Mouse (Mus musculus) CH12.LX (cell line): ENCODE measurements at regions not wholly inside any gene's neighbourhood (a gene's known extent, or its start where the extent isn't known, plus 50 kb on each side); places are given as distances from the start of the nearest gene placed in this dataset.

Experiments
- DNase-seq: peaks from one replicate; pipeline ENCODE4 v3.0.0-alpha.2; 2013; ENCODE audit errors: extremely low read depth
- H3K27ac ChIP-seq: 2 replicates; pipeline ENCODE4 v1.5.1; 2012; ENCODE audit warnings: low read depth, mild to moderate bottlenecking, control low read depth, moderate library complexity; ENCODE audit not compliant: insufficient read depth
- H3K27me3 ChIP-seq: replicated peaks from 2 replicates; pipeline ENCODE3; 2012; ENCODE audit warnings: inconsistent platforms
- H3K36me3 ChIP-seq, 2 experiments: replicated peaks in 1 of 2; 2 replicates each; pipeline versions ENCODE3 to v1.6.1; 2012; ENCODE audit warnings: inconsistent platforms in 1 of 2, low read length in 1 of 2, mild to moderate bottlenecking in 1 of 2, mixed read lengths in 1 of 2, moderate library complexity in 1 of 2; ENCODE audit not compliant: control insufficient read depth in 1 of 2, insufficient read depth in 1 of 2
- H3K4me1 ChIP-seq, 2 experiments: 2 replicates each; pipeline ENCODE4 v1.6.1; 2012; ENCODE audit warnings: inconsistent platforms in 1 of 2, moderate library complexity in 1 of 2; ENCODE audit not compliant: insufficient read depth in 2 of 2, control insufficient read depth in 1 of 2
- H3K4me2 ChIP-seq: 2 replicates; pipeline ENCODE4 v1.6.1; 2012; ENCODE audit warnings: low read depth, mild to moderate bottlenecking, control low read depth; ENCODE audit not compliant: poor library complexity, insufficient read depth, severe bottlenecking
- H3K4me3 ChIP-seq, 3 experiments: fragments of 150-350 bp in 1 of 3; sonication (generic) in 1 of 3; replicated peaks in 1 of 3; 2 replicates each; pipeline versions ENCODE3 to v1.5.1; 2011 to 2012; ENCODE audit warnings: low read depth in 2 of 3, low read length in 2 of 3, mild to moderate bottlenecking in 2 of 3, moderate library complexity in 2 of 3, control low read depth in 1 of 3, improper control_type of control experiment in 1 of 3, inconsistent platforms in 1 of 3, mixed read lengths in 1 of 3; ENCODE audit not compliant: poor library complexity in 1 of 3
- H3K79me2 ChIP-seq: replicated peaks from 2 replicates; pipeline ENCODE4 v1.6.1; 2012; ENCODE audit warnings: mild to moderate bottlenecking, moderate library complexity; ENCODE audit not compliant: control insufficient read depth, poor library complexity, insufficient read depth, severe bottlenecking; ENCODE audit errors: extremely low read depth
- H3K9ac ChIP-seq: 2 replicates; pipeline ENCODE4 v1.6.1; 2012; ENCODE audit warnings: low read depth, mild to moderate bottlenecking, control low read depth, moderate library complexity; ENCODE audit not compliant: insufficient read depth
- H3K9me3 ChIP-seq: replicated peaks from 2 replicates; pipeline ENCODE3; 2012; ENCODE audit warnings: low read length, inconsistent platforms, mixed read lengths
- BHLHE40 ChIP-seq: IDR thresholded peaks from 2 replicates; pipeline ENCODE4 v1.6.1; 2011; ENCODE audit warnings: mild to moderate bottlenecking, low read depth, low read length, improper control_type of control experiment
- CHD2 ChIP-seq: IDR thresholded peaks from 2 replicates; pipeline ENCODE4 v1.6.1; 2011; ENCODE audit warnings: low read length, improper control_type of control experiment
- CTCF ChIP-seq, 2 experiments: IDR thresholded peaks in 1 of 2; conservative IDR thresholded peaks in 1 of 2; 2 replicates each; pipeline ENCODE4 v1.5.1; 2011 to 2012; ENCODE audit warnings: low read depth in 2 of 2, low read length in 2 of 2, improper control_type of control experiment in 1 of 2, inconsistent platforms in 1 of 2, mild to moderate bottlenecking in 1 of 2, moderate library complexity in 1 of 2
- EP300 ChIP-seq: IDR thresholded peaks from 2 replicates; pipeline ENCODE4 v1.6.1; 2011; ENCODE audit warnings: low read length, improper control_type of control experiment
- ETS1 ChIP-seq: conservative IDR thresholded peaks from 2 replicates; pipeline ENCODE4 v1.6.1; 2012; ENCODE audit warnings: low read depth, mild to moderate bottlenecking, inconsistent platforms, low read length, improper control_type of control experiment, moderate library complexity
- GABPA ChIP-seq: IDR thresholded peaks from 2 replicates; pipeline ENCODE4 v1.6.1; 2012; ENCODE audit warnings: low read depth, low read length, improper control_type of control experiment, inconsistent platforms; ENCODE audit not compliant: insufficient replicate concordance
- IRF4 ChIP-seq: IDR thresholded peaks from 2 replicates; pipeline ENCODE4 v1.6.1; 2014; ENCODE audit warnings: low read depth, mild to moderate bottlenecking, inconsistent platforms, low read length, improper control_type of control experiment
- JUN ChIP-seq: IDR thresholded peaks from 2 replicates; pipeline ENCODE4 v1.6.1; 2011; ENCODE audit warnings: low read depth, mild to moderate bottlenecking, low read length, improper control_type of control experiment, moderate library complexity; ENCODE audit not compliant: insufficient read depth
- MAFK ChIP-seq: IDR thresholded peaks from 2 replicates; pipeline ENCODE4 v1.6.1; 2011; ENCODE audit warnings: low read length, improper control_type of control experiment; ENCODE audit not compliant: insufficient replicate concordance
- MAX ChIP-seq: IDR thresholded peaks from 2 replicates; pipeline ENCODE4 v1.6.1; 2011; ENCODE audit warnings: low read length, improper control_type of control experiment
- MAZ ChIP-seq: IDR thresholded peaks from 2 replicates; pipeline ENCODE4 v1.6.1; 2012; ENCODE audit warnings: low read depth, mild to moderate bottlenecking, inconsistent platforms, low read length, improper control_type of control experiment, moderate library complexity
- MXI1 ChIP-seq: IDR thresholded peaks from 2 replicates; pipeline ENCODE4 v1.6.1; 2011; ENCODE audit warnings: mild to moderate bottlenecking, low read depth, low read length, improper control_type of control experiment
- MYC ChIP-seq: IDR thresholded peaks from 2 replicates; pipeline ENCODE4 v1.6.1; 2011; ENCODE audit warnings: low read depth, mild to moderate bottlenecking, improper control_type of control experiment, low read length
- NRF1 ChIP-seq: IDR thresholded peaks from 2 replicates; pipeline ENCODE4 v1.6.1; 2014; ENCODE audit warnings: low read depth, mild to moderate bottlenecking, inconsistent platforms, low read length, improper control_type of control experiment, moderate library complexity
- PAX5 ChIP-seq: IDR thresholded peaks from 2 replicates; pipeline ENCODE4 v1.6.1; 2012; ENCODE audit warnings: low read length, inconsistent platforms, mixed read lengths
- POLR2A ChIP-seq: IDR thresholded peaks from 2 replicates; pipeline ENCODE4 v1.6.1; 2011; ENCODE audit warnings: low read depth, mild to moderate bottlenecking, improper control_type of control experiment, low read length
- POLR2AphosphoS2 ChIP-seq: IDR thresholded peaks from 2 replicates; pipeline ENCODE4 v1.6.1; 2011; ENCODE audit warnings: low read depth, low read length, improper control_type of control experiment
- RCOR1 ChIP-seq: conservative IDR thresholded peaks from 2 replicates; pipeline ENCODE4 v1.6.1; 2012; ENCODE audit warnings: low read depth, mild to moderate bottlenecking, inconsistent platforms, low read length, improper control_type of control experiment
- TCF12 ChIP-seq: IDR thresholded peaks from 2 replicates; pipeline ENCODE4 v1.6.1; 2014; ENCODE audit warnings: low read depth, mild to moderate bottlenecking, inconsistent platforms, low read length, improper control_type of control experiment
- UBTF ChIP-seq: IDR thresholded peaks from 2 replicates; pipeline ENCODE4 v1.6.1; 2012; ENCODE audit warnings: low read depth, mild to moderate bottlenecking, inconsistent platforms, low read length, improper control_type of control experiment, moderate library complexity
- USF1 ChIP-seq: IDR thresholded peaks from 2 replicates; pipeline ENCODE4 v1.6.1; 2014; ENCODE audit warnings: low read depth, mild to moderate bottlenecking, inconsistent platforms, low read length, improper control_type of control experiment
- ZMIZ1 ChIP-seq: IDR thresholded peaks from 2 replicates; pipeline ENCODE4 v1.6.1; 2012; ENCODE audit warnings: low read depth, mild to moderate bottlenecking, inconsistent platforms, low read length, improper control_type of control experiment
- ZNF384 ChIP-seq: IDR thresholded peaks from 2 replicates; pipeline ENCODE4 v1.6.1; 2012; ENCODE audit warnings: low read depth, low read length, improper control_type of control experiment, inconsistent platforms
- dilution Hi-C: fragments of 300-500 bp; cut with MboI; formaldehyde crosslinking; loops from 2 replicates; pipeline ENCODE4 v1.14.3; 2020; ENCODE audit warnings: low sequenced_read_pairs; ENCODE audit not compliant: extremely low pct_unique_long_range_greater_than_20kb, extremely low pct_ligation_motif_present
- in situ Hi-C: fragments of 300-500 bp; cut with MboI; formaldehyde crosslinking; loops from 3 replicates; pipeline ENCODE4 v1.14.3; 2019; ENCODE audit warnings: low sequenced_read_pairs, low pct_ligation_motif_present, low pct_unique_long_range_greater_than_20kb, mixed read lengths

GRCm38 (mm10) chr17:68112763-68113330, 108.9 kb upstream of the Arhgap28 start:
- H3K27me3 ChIP-seq = no peaks in the 10 kb centered on the region
- in situ Hi-C loops (no loop called here), dilution Hi-C loops (no loop called here)
- H3K36me3 ChIP-seq = no peaks in the 10 kb centered on the region
- H3K79me2 ChIP-seq = no peaks in the 10 kb centered on the region
- TF ChIP-seq JUN (no peak), MYC (no peak), POLR2A (no peak), CTCF (conservative IDR thresholded peaks at IDR 0.05 in 1 of 2, IDR thresholded peaks at IDR 0.05 in 1 of 2; ENCODE audit: low read depth in 2 of 2, low read length in 2 of 2) (no peak), PAX5 (no peak), GABPA (no peak), MXI1 (no peak), CHD2 (no peak), USF1 (no peak), IRF4 (no peak), UBTF (no peak), POLR2AphosphoS2 (no peak), MAZ (no peak), MAX (no peak), EP300 (no peak)
- H3K27ac ChIP-seq = no peak overlapping the region
- H3K9ac ChIP-seq = no peak overlapping the region
- no peaks in the 10 kb centered on the region for H3K4me1 ChIP-seq
- H3K9me3 ChIP-seq = peaks cover 67% of the 10 kb centered on the region
- no peak for DNase-seq
- H3K4me3 ChIP-seq = no peak overlapping the region
- H3K4me2 ChIP-seq = no peak overlapping the region

GRCm38 (mm10) chr17:68115599-68115998, 111.7 kb upstream of the Arhgap28 start:
- in situ Hi-C loops = no loop called here
- H3K9me3 ChIP-seq = peaks cover 79% of the 10 kb centered on the region
- no peak overlapping the region for H3K27ac ChIP-seq
- H3K4me3 ChIP-seq = no peak overlapping the region
- H3K4me1 ChIP-seq = no peaks in the 10 kb centered on the region
- no peaks in the 10 kb centered on the region for H3K79me2 ChIP-seq
- no peak for DNase-seq
- H3K27me3 ChIP-seq = no peaks in the 10 kb centered on the region
- H3K4me2 ChIP-seq = no peak overlapping the region
- TF ChIP-seq JUN (no peak), PAX5 (no peak), EP300 (no peak), GABPA (no peak), RCOR1 (no peak), ETS1 (no peak), ZMIZ1 (no peak), USF1 (no peak), MAFK (no peak), TCF12 (no peak), CHD2 (no peak), NRF1 (no peak), ZNF384 (no peak), BHLHE40 (no peak)
- no peaks in the 10 kb centered on the region for H3K36me3 ChIP-seq
- no peak overlapping the region for H3K9ac ChIP-seq
- dilution Hi-C loops = no loop called here
